Comparison of ENCODE assay signal across 10 mouse cellular contexts in genomic region chr2:105669881-105670730, GRCm38 (mm10). TPM values are rescaled to one million over a fixed set of nuclear protein-coding genes. Genes with fewer than 3 reads are reported as not detected.
DNase-seq lines count a peak whose midpoint lies in the region; ATAC-seq and TF ChIP-seq lines count a peak whose summit lies in the region.
"Had no signal": no experiment of that assay in that cellular context is flagged by ENCODE, and none has a peak within 500 bp of the region (broad histone marks: within the 10 kb centered on the region; RNA-seq: fewer than 3 reads in every experiment).

No protein-coding gene starts in this region.

- peak overlapping the region; percentile 62 for H3K4me2 ChIP-seq in midbrain, embryonic 13.5 days (replicated peaks)
- H3K4me2 ChIP-seq in liver, embryonic 11.5 days: no peak overlapping the region

- peak overlapping the region; percentile 57 for H3K4me3 ChIP-seq in E14TG2a.4 (replicated peaks; ENCODE audit: low read length)
- H3K4me3 ChIP-seq in hindbrain, embryonic 10.5 days: peak overlapping the region; percentile 46
- H3K4me3 ChIP-seq in midbrain, embryonic 13.5 days (replicated peaks): peak overlapping the region; percentile 49
- no peak overlapping the region for H3K4me3 ChIP-seq in liver, embryonic 11.5 days (ENCODE audit: low read depth, low read length)

- no peaks in the 10 kb centered on the region for H3K36me3 ChIP-seq in E14TG2a.4 (ENCODE audit: insufficient read depth, low read length)
- H3K36me3 ChIP-seq in hindbrain, embryonic 10.5 days: no peaks in the 10 kb centered on the region
- no peaks in the 10 kb centered on the region for H3K36me3 ChIP-seq in midbrain, embryonic 13.5 days
- no peaks in the 10 kb centered on the region for H3K36me3 ChIP-seq in liver, embryonic 11.5 days (ENCODE audit: control insufficient read depth, insufficient read depth, low read length)

- 1% methylated on average over 29 of the region's 29 CpGs for WGBS in hindbrain, embryonic 10.5 days
- under 1% methylated on average over 29 of the region's 29 CpGs for WGBS in midbrain, embryonic 13.5 days
- WGBS in liver, embryonic 11.5 days: 3% methylated on average over 29 of the region's 29 CpGs

- no peaks in the 10 kb centered on the region for H3K9me3 ChIP-seq in E14TG2a.4 (ENCODE audit: low read length)
- no peaks in the 10 kb centered on the region for H3K9me3 ChIP-seq in hindbrain, embryonic 10.5 days
- no peaks in the 10 kb centered on the region for H3K9me3 ChIP-seq in midbrain, embryonic 13.5 days
- H3K9me3 ChIP-seq in liver, embryonic 11.5 days (ENCODE audit: control insufficient read depth, low read length): no peaks in the 10 kb centered on the region

- H3K9ac ChIP-seq in midbrain, embryonic 13.5 days (replicated peaks): peak overlapping the region; percentile 46
- no peak overlapping the region for H3K9ac ChIP-seq in liver, embryonic 11.5 days (ENCODE audit: low read depth, low read length)

- peaks cover 98% of the 10 kb centered on the region for H3K27me3 ChIP-seq in E14TG2a.4 (ENCODE audit: insufficient read depth, low read length)
- peaks cover 100% of the 10 kb centered on the region for H3K27me3 ChIP-seq in hindbrain, embryonic 10.5 days (ENCODE audit: insufficient read depth, poor library complexity, severe bottlenecking)
- peaks cover 100% of the 10 kb centered on the region for H3K27me3 ChIP-seq in midbrain, embryonic 13.5 days
- peaks cover 100% of the 10 kb centered on the region for H3K27me3 ChIP-seq in liver, embryonic 11.5 days (replicated peaks; ENCODE audit: control insufficient read depth, insufficient read depth, low read length)

- no peak for ATAC-seq in midbrain, embryonic 13.5 days
- no peak for ATAC-seq in megakaryocyte, adult 5-6 weeks (ENCODE audit: poor library complexity, severe bottlenecking)
- ATAC-seq in liver, embryonic 11.5 days (replicated peaks; ENCODE audit: low FRiP score): no peak

- H3K4me1 ChIP-seq in E14TG2a.4 (replicated peaks; ENCODE audit: low read depth, low read length): peaks cover 87% of the 10 kb centered on the region
- H3K4me1 ChIP-seq in hindbrain, embryonic 10.5 days (replicated peaks): peaks cover 80% of the 10 kb centered on the region
- H3K4me1 ChIP-seq in midbrain, embryonic 13.5 days (replicated peaks): peaks cover 49% of the 10 kb centered on the region
- H3K4me1 ChIP-seq in liver, embryonic 11.5 days (replicated peaks; ENCODE audit: control insufficient read depth, insufficient read depth, low read length): peaks cover 9% of the 10 kb centered on the region

- TF ChIP-seq CTCF in E14TG2a.4 (conservative IDR thresholded peaks at IDR 0.05; ENCODE audit: low read length): no peak

- DNase-seq in cerebellum, postnatal 14 days: peak; percentile 65 to 73
- DNase-seq in hindbrain, embryonic 10.5 days (ENCODE audit: low spot score): peak; percentile 51
- no peak for DNase-seq in liver, embryonic 11.5 days (ENCODE audit: low spot score)
- DNase-seq in kidney, adult 9 months: no peak
- no peak for DNase-seq in adrenal gland, adult 18-20 months (ENCODE audit: low spot score in 2 of 2)

- peak overlapping the region; percentile 64 for H3K27ac ChIP-seq in hindbrain, embryonic 10.5 days
- 0 out of 2 replicates have a peak overlapping the region, but pooled peaks have one; percentile 26 for H3K27ac ChIP-seq in midbrain, embryonic 13.5 days
- no peak overlapping the region for H3K27ac ChIP-seq in liver, embryonic 11.5 days (ENCODE audit: low read depth, low read length)

RNA-seq across cellular contexts. Expression of gene Pax6, which starts 1.4 kb away (rescaled TPM):
- 24.7 and 27.0 TPM in 2 replicates for polyA plus RNA-seq in hindbrain, embryonic 10.5 days (2016; fragmentation: Nextera tagmentation; extraction: Ambion mirVana)
- polyA plus RNA-seq in midbrain, embryonic 13.5 days (2015; fragmentation: Nextera tagmentation; extraction: Ambion mirVana): 39.9 and 40.9 TPM in 2 replicates
- total RNA-seq in megakaryocyte, adult 5-6 weeks (2015): not detected in 2 replicates
- total RNA-seq in megakaryocyte, adult 5-6 weeks (2017): not detected in 2 replicates
- polyA plus RNA-seq in liver, embryonic 11.5 days (2014; fragmentation: Nextera tagmentation; extraction: Ambion mirVana): 0.26 TPM in 1 of 2 replicates, not detected in the other
- not detected for total RNA-seq in adrenal gland, adult 18-20 months (2021)
- total RNA-seq: megakaryocyte-erythroid progenitor cell, adult 5-6 weeks had no signal
- polyA plus RNA-seq: heart, embryonic 16.5 days had no signal

Comparison
In these comparisons a context has a peak if more than half of its experiments do, and no peak if none do; other contexts are left out.
1. DNase-seq: peak in cerebellum, postnatal 14 days (2 of 2) and hindbrain, embryonic 10.5 days (single experiment); none in liver, embryonic 11.5 days (single experiment), kidney, adult 9 months (single experiment) and adrenal gland, adult 18-20 months (0 of 2).
2. RNA of gene Pax6, which starts 1.4 kb away (polyA plus RNA-seq): 39.9 to 40.9 TPM in midbrain, embryonic 13.5 days and 24.7 to 27.0 TPM in hindbrain, embryonic 10.5 days; 0.26 TPM in liver, embryonic 11.5 days; every median in the first group is over 10 times any median in the second.